Mouse (Mus musculus) kidney, adult 8-10 months (tissue): ENCODE data around the gene Ubxn7.

Experiments used
- DNase-seq, 2 experiments: peaks; one replicate each; pipeline ENCODE4 v3.0.0; 2022

The Ubxn7 gene

GRCm38 (mm10) chr16:32436657-32437056, 104.6 kb downstream of the Ubxn7 start:
- DNase-seq: no peak

GRCm38 (mm10) chr16:32437266-32437665, 105.2 kb downstream of the Ubxn7 start:
- no peak for DNase-seq

- DNase-seq: no peak
These were observed 109.4 kb downstream of the Ubxn7 start for GRCm38 (mm10) chr16:32441432-32441831.
